Mouse (Mus musculus): ENCODE data around the gene Gng11.
A peak's percentile ranks its signal among the peaks of the same experiment; 100 is the strongest.

Gene Gng11

DNA sequence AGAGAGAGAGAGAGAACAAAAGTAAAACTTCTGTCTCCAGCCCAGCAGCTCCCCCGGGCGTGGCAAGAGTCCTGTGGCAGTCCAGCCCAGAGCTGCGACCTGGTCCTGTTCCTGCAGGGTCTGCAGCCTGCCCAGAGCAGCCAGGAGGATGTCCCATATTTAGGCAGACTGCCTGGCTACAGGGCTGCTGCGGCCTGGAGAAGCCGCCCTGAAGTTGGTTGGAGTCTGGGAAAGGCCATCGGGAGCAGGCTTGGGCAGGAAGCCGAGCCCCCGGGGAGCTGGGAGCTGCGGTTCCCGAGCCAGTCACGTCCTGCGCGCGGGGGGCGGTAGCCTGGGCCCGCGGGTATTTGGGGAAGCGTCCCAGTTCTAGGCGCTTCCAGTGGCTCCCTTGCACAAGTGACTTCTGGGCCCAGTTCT is at the start of gene Gng11:
Gene Gng11 (plus strand): TSS at position 15 of the 417 bp plus-strand sequence.
- peak; percentile 5 to 11 for DNase-seq (ENCODE audit: low spot score in 2 of 2)

GRCm38 (mm10) chr6:3954969-3955368 is 48.7 kb upstream of the Gng11 start:
- no peak for DNase-seq (ENCODE audit: low spot score in 2 of 2)

- DNase-seq (ENCODE audit: low spot score in 2 of 2): peak in 1 of 2 experiments; percentile 6
These were observed 35.8 kb upstream of the Gng11 start for GRCm38 (mm10) chr6:3967676-3968626.

- no peak for DNase-seq (ENCODE audit: low spot score in 2 of 2)
These were observed 30.0 kb upstream of the Gng11 start for GRCm38 (mm10) chr6:3973679-3974078.

- DNase-seq (ENCODE audit: low spot score in 2 of 2): no peak
These were observed 20.9 kb upstream of the Gng11 start for GRCm38 (mm10) chr6:3982661-3983284.

- DNase-seq (ENCODE audit: low spot score in 2 of 2): no peak
These were observed 15.0 kb upstream of the Gng11 start, which contains the start of gene Tfpi2 for GRCm38 (mm10) chr6:3988750-3989149. Gene Tfpi2, minus strand, starts transcription at chr6:3988919.

- DNase-seq (ENCODE audit: low spot score in 2 of 2): no peak
These were observed 10.2 kb upstream of the Gng11 start, which contains the start of gene Gngt1 for GRCm38 (mm10) chr6:3993492-3993891. Gene Gngt1, plus strand, starts transcription at chr6:3993792.

- no peak for DNase-seq (ENCODE audit: low spot score in 2 of 2)
These were observed 5.6 kb upstream of the Gng11 start for GRCm38 (mm10) chr6:3998089-3998488.

- DNase-seq (ENCODE audit: low spot score in 2 of 2): no peak
These were observed 4.4 kb upstream of the Gng11 start for GRCm38 (mm10) chr6:3999296-3999695.

GRCm38 (mm10) chr6:4000716-4001115 is 3.0 kb upstream of the Gng11 start:
- DNase-seq (ENCODE audit: low spot score in 2 of 2): no peak

DNA sequence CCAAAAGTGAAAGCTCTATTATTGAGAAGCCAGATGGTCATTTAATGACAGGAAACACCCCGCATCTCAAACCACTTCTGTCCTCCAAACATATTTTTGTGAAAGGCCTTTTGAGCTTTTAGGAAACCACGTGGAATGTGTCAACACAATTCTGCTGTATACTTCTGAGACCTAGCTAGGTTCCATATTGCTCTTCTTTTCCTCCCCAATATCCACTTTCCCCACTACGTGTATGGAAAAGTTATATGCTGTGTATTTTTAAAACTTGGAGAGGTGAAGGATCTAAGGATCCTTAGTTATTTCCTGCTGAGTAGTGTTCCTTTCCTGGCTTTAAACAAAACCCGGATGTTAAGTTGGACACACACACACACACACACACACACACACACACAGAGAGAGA is 259 bp upstream of the Gng11 start:
- DNase-seq (ENCODE audit: low spot score in 2 of 2): no peak

GRCm38 (mm10) chr6:4004808-4005207 is 1.1 kb downstream of the Gng11 start:
- no peak for DNase-seq (ENCODE audit: low spot score in 2 of 2)

GRCm38 (mm10) chr6:4008501-4009040 is 4.9 kb downstream of the Gng11 start:
- DNase-seq (ENCODE audit: low spot score in 2 of 2): no peak

DNA sequence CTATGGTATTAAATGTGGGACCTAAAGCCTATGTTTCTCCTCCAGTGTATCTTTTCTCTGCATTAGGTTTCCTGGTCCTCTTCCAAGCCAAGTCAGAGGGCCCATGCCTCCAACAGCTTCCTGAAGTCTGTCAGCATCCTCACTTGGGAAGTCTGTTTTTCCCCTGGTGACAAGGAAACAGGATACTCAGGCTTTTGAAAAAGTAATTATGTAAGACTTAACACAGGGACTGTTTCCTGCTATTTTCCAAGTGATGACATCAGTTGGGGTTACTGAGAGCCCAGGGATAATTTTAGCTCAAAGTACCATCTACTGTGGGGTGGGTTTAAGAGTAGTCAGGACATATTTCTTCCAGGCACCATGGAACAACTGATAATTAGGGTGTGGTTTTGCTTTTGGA is 5.8 kb downstream of the Gng11 start:
- no peak for DNase-seq (ENCODE audit: low spot score in 2 of 2)

DNA sequence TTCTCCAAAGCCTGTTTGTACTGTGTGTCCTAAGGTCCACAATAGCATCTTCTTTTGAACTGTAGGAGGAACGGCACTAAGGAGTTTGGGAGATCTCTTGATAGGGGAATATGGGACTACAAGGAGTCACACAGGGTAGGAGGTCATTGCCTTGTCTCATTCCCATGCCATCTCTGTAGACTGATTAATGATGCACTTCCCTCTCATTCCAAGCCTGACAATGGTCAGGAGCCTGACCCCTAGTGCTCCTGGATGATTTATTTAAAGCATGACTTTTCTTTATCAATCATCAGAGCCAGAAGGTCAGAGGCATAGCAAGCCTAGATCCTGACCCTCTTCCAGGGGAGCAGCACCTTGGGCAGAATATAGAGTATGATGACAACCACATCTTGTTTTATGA is 18.9 kb downstream of the Gng11 start:
- no peak for DNase-seq (ENCODE audit: low spot score in 2 of 2)

DNA sequence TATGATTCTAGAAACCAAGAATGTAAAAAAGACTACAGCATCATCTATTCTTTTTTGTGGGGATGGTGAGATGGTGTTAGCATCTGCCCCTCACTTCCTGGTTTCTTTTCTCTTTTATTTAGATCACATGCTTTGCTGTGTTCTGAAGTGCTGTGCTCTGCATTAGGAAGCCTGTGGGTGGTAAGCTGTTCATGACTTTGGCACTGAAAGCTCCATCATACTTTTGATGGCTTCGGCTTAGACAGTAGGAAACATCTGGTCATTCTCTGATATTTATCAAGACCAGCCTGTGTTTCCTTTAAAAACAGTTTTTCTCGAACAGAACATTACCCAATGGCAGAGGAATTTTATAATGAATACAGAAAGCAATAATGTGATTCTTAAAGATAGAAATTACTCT is 22.7 kb downstream of the Gng11 start:
- DNase-seq (ENCODE audit: low spot score in 2 of 2): no peak

GRCm38 (mm10) chr6:4030956-4031355 is 27.3 kb downstream of the Gng11 start:
- no peak for DNase-seq (ENCODE audit: low spot score in 2 of 2)

GRCm38 (mm10) chr6:4041821-4042220 is 38.1 kb downstream of the Gng11 start:
- DNase-seq (ENCODE audit: low spot score in 2 of 2): no peak

- no peak for DNase-seq (ENCODE audit: low spot score in 2 of 2)
These were observed 43.5 kb downstream of the Gng11 start for GRCm38 (mm10) chr6:4047200-4047599.

GRCm38 (mm10) chr6:4052843-4053242 is 49.1 kb downstream of the Gng11 start:
- DNase-seq (ENCODE audit: low spot score in 2 of 2): no peak

GRCm38 (mm10) chr6:4054387-4054786 is 50.7 kb downstream of the Gng11 start:
- no peak for DNase-seq (ENCODE audit: low spot score in 2 of 2)
